Comparison of ENCODE assay signal across 8 mouse cellular contexts in the genomic region with DNA sequence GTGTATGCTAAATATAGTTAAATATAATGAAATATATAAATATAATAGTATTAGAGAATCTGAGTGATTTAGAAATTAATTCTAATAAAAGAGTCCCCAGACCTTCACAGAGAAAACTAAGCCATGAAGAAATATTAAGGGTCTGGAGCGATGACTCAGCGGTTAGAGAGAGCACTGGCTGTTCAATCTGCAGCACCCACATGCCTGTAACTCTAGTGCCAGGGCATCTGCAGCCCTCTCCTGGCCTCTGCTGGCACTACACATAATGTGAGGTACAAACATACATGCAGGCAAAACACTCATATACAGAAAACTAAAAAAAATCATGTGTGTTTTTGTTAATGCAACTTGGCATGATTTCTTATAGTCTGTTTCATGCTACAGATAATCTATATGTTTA. TPM values are rescaled to one million over a fixed set of nuclear protein-coding genes. Genes with fewer than 3 reads are reported as not detected.
A peak's percentile ranks its signal among the peaks of the same experiment; 100 is the strongest.
DNase-seq lines count a peak whose midpoint lies in the region; ATAC-seq and TF ChIP-seq lines count a peak whose summit lies in the region.

No protein-coding gene starts in this region.

- peaks cover 26% of the 10 kb centered on the region; the same call in 1 of the 2 replicates for H3K36me3 ChIP-seq in kidney, embryonic 15.5 days

- no peaks in the 10 kb centered on the region for H3K27me3 ChIP-seq in kidney, embryonic 15.5 days

- 93% methylated on average over 2 of the region's 2 CpGs for WGBS in kidney, embryonic 15.5 days

- H3K9ac ChIP-seq in kidney, embryonic 15.5 days = no peak overlapping the region

- H3K9me3 ChIP-seq in kidney, embryonic 15.5 days (replicated peaks) = no peaks in the 10 kb centered on the region

- no peak overlapping the region for H3K27ac ChIP-seq in kidney, embryonic 15.5 days

- no peak overlapping the region for H3K4me3 ChIP-seq in kidney, embryonic 15.5 days (replicated peaks)

- DNase-seq in kidney, adult 9 months = peak; percentile 10
- peak; percentile 7 to 16 for DNase-seq in CD8-positive naive resting alpha-beta T cell, adult 2 months (ENCODE audit: low read depth in 2 of 2, low spot score in 2 of 2)
- DNase-seq in brain, embryonic 14.5 days (ENCODE audit: low read depth) = peak; percentile 29
- DNase-seq in layer of hippocampus, adult 9-10 months (ENCODE audit: low spot score) = no peak
- DNase-seq in urinary bladder, postnatal 36 days (ENCODE audit: low spot score in 2 of 2) = no peak
- DNase-seq in frontal cortex, postnatal 14 days (ENCODE audit: low spot score in 2 of 2) = no peak

- no peak for TF ChIP-seq POLR2A in brain, embryonic 14.5 days (IDR thresholded peaks at IDR 0.05; ENCODE audit: borderline replicate concordance, extremely low read depth, insufficient read depth, insufficient read length, poor library complexity, severe bottlenecking)

- peak; percentile 33; the same call in 1 of the 2 replicates for TF ChIP-seq CTCF in brain, embryonic 14.5 days (IDR thresholded peaks at IDR 0.05; ENCODE audit: borderline replicate concordance, extremely low read depth, insufficient read depth, insufficient read length)

- no peak overlapping the region for H3K4me2 ChIP-seq in kidney, embryonic 15.5 days

- no peaks in the 10 kb centered on the region for H3K4me1 ChIP-seq in kidney, embryonic 15.5 days

- no peak for ATAC-seq in kidney, embryonic 15.5 days (replicated peaks; ENCODE audit: low FRiP score)
- peak; percentile 60; the same call in 1 of the 2 replicates for ATAC-seq in megakaryocyte, adult 5-6 weeks (ENCODE audit: poor library complexity, severe bottlenecking)

RNA-seq across cellular contexts. Expression of a gene that starts 18.4 kb away (rescaled TPM):
- 16.0 and 17.5 TPM in 2 replicates for polyA plus RNA-seq in kidney, embryonic 15.5 days (2015; fragmentation: Nextera tagmentation; extraction: Ambion mirVana)
- polyA plus RNA-seq in brain, embryonic 14.5 days (2012; rRNA removed) = 6.8 and 14.4 TPM in 2 replicates
- total RNA-seq in megakaryocyte, adult 5-6 weeks (2015) = 16.9 and 18.5 TPM in 2 replicates
- total RNA-seq in megakaryocyte, adult 5-6 weeks (2017) = 30.5 and 37.4 TPM in 2 replicates

RNA-seq across cellular contexts. Expression of a gene that starts 23.7 kb away (rescaled TPM):
- 0.12 TPM in 1 of 2 replicates, not detected in the other for polyA plus RNA-seq in kidney, embryonic 15.5 days (2015; fragmentation: Nextera tagmentation; extraction: Ambion mirVana)
- 0.14 and 0.46 TPM in 2 replicates for polyA plus RNA-seq in brain, embryonic 14.5 days (2012; rRNA removed)
- not detected in 2 replicates for total RNA-seq in megakaryocyte, adult 5-6 weeks (2015)
- total RNA-seq in megakaryocyte, adult 5-6 weeks (2017) = not detected in 2 replicates

RNA-seq across cellular contexts. Expression of a gene that starts 34.8 kb away (rescaled TPM):
- polyA plus RNA-seq in kidney, embryonic 15.5 days (2015; fragmentation: Nextera tagmentation; extraction: Ambion mirVana) = 23.9 and 24.5 TPM in 2 replicates
- polyA plus RNA-seq in brain, embryonic 14.5 days (2012; rRNA removed) = 31.2 and 37.8 TPM in 2 replicates
- total RNA-seq in megakaryocyte, adult 5-6 weeks (2015) = 18.2 and 24.7 TPM in 2 replicates
- total RNA-seq in megakaryocyte, adult 5-6 weeks (2017) = 25.6 and 26.2 TPM in 2 replicates

RNA-seq across cellular contexts. Expression of a gene that starts 46.0 kb away (rescaled TPM):
- polyA plus RNA-seq in kidney, embryonic 15.5 days (2015; fragmentation: Nextera tagmentation; extraction: Ambion mirVana) = 432 and 490 TPM in 2 replicates
- polyA plus RNA-seq in brain, embryonic 14.5 days (2012; rRNA removed) = 363 and 455 TPM in 2 replicates
- 203 and 221 TPM in 2 replicates for total RNA-seq in megakaryocyte, adult 5-6 weeks (2015)
- 123 and 131 TPM in 2 replicates for total RNA-seq in megakaryocyte, adult 5-6 weeks (2017)

RNA-seq across cellular contexts. Expression of a gene that starts 46.1 kb away (rescaled TPM):
- polyA plus RNA-seq in kidney, embryonic 15.5 days (2015; fragmentation: Nextera tagmentation; extraction: Ambion mirVana) = 8.9 TPM in 2 replicates
- 8.3 and 10.6 TPM in 2 replicates for polyA plus RNA-seq in brain, embryonic 14.5 days (2012; rRNA removed)
- total RNA-seq in megakaryocyte, adult 5-6 weeks (2015) = 6.4 and 6.5 TPM in 2 replicates
- 2.8 and 4.5 TPM in 2 replicates for total RNA-seq in megakaryocyte, adult 5-6 weeks (2017)

Comparison
In these comparisons a context has a peak if more than half of its experiments do, and no peak if none do; other contexts are left out.
1. DNase-seq: peak in kidney, adult 9 months (single experiment), CD8-positive naive resting alpha-beta T cell, adult 2 months (2 of 2) and brain, embryonic 14.5 days (single experiment); none in layer of hippocampus, adult 9-10 months (single experiment), urinary bladder, postnatal 36 days (0 of 2) and frontal cortex, postnatal 14 days (0 of 2).